Mouse (Mus musculus) spleen, postnatal 10 days (tissue): ENCODE data around the gene Sgta.

Experiments used
- DNase-seq, 2 experiments: peaks; one replicate each; pipeline ENCODE4 v3.0.0; 2021 to 2022; ENCODE audit warnings: low spot score in 2 of 2

Gene Sgta

DNA sequence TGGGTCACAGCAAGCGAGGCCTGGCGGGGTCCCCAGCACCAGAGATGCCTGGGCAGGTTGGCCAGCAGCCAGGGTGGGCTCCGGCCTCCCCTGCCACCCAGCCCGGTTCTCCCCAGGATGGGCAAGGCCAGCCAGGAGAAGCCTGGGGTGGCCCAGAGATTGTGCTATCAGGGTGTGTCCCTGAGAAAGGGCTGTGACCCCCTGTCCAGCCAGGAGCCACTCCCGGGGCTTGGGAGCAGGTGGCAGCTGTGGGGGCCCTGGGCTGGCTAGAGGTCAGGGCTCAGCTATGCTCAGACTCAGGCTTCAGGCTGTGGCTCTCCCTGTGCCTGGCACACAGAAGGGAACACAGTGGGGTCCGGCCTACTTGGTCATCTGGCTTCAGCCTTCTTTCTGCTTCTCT is 40.3 kb downstream of the Sgta start:
- no peak for DNase-seq

DNA sequence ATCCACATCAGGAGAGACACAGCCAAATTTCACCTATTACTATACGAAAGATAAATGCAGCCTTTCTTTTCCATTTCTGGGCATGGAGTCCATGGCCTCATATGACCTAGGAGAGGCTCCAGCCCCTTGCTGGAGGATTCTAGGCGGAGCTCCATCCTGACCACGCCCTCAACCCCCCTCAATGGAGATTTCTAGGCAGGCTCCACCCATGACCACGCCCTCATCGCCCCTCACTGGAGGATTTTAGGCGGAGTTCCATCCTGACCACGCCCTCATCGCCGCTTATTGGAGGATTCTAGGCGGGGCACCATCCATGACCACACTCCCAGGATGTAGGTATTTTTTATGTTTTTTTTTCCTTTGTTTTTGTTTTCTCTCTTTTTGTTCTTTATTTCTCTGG is 41.7 kb downstream of the Sgta start:
- peak in 1 of 2 experiments; percentile 65 for DNase-seq

DNA sequence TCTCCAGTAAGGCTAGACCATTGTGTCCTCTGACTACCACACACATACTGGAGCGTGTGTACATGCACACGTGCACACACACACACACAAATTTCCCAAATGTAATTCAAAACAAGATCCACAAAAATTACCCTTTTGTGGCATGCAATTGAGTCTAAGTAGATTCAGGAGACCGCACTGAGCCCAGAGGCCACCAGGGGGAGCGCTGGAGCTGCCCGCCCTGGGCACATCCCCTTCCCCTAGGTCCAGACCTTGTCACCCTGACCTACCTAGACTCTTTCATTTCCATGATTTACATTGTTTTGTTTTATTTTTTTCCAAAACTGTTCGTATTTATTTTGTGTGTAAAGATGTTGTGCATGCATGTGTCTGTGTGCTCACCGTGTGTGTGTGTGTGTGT is 43.3 kb downstream of the Sgta start:
- peak; percentile 59 to 82 for DNase-seq

DNA sequence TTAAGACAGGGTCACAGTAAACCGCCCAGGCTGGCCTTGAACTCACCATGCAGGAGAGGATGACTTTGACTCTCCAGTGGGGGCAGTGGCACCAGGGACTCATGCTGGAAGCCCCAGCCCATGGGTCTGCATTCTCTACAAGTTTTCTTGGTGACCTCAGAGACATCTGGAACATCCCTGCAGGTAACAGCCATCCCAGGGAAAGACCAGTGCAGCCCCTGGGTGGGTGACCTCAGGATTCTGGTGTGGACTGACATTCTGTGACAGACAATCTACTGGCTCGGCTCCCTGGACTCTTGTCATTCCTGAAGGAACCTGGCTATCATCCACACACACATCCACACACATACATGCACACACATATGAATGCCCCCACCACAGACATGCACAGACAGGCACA is 44.3 kb downstream of the Sgta start:
- no peak for DNase-seq

DNA sequence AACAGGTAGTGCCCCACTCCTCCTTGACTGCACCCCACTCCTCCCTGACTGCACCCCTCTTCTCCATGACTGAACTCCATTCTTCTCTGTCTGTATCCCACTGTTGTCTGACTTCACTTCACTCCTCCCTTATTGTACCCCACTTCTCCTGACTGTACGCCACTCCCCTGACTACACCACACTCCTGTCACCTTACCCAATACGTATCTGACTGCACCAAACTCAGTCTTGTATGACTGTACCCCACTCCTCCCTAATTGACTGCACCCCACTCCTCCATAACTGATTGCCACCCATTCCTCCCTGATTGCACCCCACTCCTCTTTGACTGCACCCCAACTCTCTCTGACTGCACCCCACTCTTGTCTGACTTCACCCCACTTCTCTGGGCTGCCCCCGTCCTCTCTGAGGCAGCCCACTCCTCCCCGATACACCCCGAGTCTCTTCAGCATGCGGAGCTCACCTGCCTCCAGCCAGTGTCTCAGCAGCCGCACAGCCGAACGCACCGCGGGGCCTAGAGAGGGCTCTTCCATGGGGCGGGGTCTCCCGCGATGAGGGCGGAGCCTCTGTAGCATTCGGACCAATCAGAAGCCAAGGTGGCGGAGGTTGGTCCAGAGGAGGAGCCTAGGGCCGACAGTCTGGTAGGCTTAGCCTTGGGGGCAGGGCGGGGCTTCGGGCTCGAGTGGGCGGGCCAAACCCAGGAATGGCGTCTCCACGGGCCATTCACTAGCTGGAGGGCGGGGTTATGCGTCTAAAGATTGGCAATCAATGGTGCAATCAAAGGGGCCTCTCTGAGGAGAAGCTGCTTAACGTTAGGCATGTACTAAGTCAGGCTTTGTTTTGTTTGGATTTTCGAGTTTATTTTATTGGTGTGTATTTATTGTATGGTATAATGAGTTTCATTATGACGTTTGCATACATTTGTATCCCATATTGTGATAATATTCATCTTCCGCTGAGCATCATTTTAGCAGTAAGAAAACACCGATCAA is 45.3 kb downstream of the Sgta start, which contains the start of gene Gng7:
Gng7 (minus strand) TSS at position 553 of the 992 bp plus-strand sequence.
- peak; percentile 73 to 93 for DNase-seq

DNA sequence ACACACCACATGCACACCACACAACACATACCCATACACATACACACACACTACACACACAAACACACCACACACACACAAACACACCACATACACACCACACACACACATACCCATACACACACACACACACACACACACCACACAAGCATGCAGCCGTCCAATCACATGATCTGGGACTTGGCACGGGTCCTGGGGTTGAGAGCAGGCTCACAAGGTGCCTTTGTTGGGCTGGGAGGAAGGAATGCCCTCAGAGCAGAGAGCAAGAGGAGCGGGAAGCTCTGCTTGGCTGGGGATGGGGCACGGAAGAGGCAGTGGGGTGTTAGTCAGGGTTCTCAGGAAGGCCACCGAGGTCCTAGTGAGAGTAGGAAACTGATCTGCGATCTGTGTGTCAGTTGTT is 49.1 kb downstream of the Sgta start:
- no peak for DNase-seq

DNA sequence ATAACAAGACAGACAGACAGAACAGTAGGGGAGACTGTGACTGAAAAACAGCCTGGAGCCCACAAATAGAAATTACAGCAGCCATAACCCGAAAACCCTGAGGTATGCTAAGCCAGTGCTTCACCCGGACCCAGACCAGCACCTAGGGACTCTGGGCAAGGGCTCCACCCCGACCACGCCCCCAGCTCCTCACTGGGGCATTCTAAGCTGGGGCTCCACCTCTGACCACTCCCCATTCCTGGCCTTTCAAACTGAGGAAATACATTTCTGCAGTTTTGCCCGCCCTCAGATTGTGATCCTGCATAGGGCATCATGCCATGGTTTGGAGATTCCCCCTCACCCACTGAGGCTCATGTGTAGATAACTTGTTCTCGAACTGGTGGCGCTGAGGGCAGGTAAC is 52.7 kb downstream of the Sgta start:
- peak in 1 of 2 experiments; percentile 48 for DNase-seq

DNA sequence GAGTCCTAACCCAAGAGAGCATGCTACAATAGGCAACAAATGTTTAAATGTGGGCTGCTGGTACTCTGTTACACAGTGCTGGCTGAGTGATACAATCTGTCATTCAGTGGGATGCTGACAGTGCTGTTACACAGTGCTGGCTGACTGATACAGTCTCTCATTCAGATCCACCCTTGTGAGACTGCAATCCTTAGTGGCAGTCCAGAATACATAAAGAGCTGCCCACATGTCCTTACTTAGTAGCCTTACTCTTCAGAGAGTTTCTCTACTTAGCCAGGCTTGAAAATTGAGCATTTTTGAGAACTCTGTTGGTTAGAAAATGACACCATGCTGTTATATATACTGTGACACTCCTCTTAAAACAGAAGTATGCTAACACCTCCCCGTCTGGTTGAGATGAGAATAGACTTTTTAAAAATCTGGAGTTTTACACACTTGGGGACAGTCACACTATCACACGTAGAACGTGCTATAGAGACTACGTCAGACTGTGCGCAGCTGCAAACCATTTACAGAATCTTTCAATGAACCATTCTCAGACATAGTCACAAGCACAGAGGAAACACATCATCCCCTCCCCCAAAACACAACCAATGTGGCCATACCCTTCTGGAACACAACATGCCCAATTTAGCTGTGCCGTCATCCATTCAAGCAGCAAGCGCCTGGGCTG is 53.8 kb downstream of the Sgta start:
- DNase-seq = no peak

DNA sequence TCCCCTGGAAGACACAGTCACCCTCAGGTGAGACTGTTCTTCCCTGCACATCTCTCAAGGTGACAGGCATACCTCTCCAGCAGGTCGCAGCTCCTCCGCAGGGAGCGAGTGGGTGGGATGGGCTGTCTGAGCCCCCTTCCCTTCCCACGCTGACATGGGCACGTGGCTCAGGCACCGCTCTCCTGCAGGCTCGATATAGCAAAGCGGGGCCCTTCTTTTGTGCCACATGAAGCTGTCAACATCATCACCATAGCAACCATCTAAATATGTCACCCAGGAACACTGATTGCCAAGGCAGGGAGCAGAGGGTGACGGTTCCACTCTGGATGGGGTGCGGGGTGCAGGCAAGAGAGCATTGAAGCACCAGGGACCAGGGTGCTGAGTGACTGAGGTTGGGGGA is 58.8 kb downstream of the Sgta start:
- no peak for DNase-seq

DNA sequence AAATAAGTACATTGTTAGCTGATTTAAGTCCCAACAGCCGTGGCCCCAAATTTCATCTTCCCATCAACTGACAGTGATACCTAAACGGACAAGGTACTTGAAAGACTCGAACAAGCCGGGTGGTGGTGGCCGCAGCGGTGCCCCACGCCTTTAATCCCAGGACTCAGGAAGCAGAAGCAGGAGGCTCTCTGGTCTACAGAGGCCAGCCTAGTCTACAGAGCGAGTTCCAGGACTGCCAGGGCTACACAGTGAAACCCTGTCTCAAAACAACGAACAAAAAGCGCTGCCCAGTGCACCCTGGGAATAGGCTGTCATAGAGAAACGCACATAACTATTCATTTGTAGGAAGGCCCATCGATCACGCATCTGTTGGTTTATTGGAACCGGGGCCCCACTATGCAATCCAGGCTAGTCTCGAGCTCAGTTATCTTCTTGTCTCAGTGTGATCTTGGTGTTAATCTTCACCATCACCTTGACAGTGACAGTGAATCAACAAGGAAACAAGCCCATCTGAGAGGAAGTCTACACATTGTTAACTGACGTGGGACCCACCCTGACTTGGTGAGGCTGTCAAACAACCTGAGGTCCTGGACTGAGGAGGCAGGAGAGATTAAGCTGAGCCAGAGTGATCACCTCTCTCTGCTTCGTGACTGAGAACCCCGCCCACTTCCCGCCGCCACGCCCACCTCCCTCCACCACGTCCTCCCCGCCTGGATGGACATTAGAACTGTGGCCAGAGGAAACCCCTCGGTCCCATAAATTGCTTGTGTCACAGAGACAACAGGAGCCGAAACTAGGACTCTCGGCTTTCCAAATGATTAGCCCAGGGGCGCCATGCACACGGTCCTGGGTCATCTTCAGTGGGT is 59.6 kb downstream of the Sgta start:
- no peak for DNase-seq

DNA sequence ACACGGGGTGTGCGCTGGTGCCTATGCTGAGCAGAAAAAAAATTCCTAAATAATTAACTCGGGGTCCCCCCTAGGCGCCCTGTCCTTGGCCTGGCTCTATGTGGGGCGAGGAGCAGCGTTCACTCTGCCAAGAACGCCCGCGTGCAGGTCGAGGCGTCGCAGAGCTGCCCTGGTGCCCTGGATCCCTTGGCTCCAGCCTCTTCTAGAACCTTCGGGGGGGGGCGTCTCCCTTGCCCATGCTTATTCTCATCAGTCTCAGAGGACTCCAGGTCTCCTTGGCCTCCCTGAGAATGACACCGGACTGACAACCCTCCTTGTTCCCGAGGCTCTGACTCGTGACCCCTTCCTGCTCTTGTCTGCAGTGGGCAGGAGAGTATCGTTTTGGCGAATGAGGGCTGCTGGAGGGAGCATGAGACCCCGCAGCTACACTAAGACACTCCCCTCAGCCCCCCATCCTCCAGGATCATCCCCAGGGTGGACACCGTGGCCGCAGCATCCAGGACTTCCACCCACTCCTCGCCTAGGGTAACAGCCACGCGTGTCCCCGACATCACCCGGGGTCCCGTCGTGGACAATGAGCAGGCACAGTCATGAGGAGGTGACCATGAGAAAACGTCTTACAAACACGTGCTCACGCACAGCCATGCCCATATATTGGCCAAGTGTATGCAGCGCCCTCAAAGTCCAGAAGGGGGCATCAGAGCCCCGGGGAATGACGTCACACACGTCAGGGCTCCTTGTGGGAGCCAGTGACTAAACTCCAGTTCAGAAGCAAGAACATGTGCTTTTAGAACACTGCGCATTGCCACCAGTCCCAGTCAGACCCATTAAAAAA is 60.4 kb downstream of the Sgta start:
- peak; percentile 75 to 85 for DNase-seq

DNA sequence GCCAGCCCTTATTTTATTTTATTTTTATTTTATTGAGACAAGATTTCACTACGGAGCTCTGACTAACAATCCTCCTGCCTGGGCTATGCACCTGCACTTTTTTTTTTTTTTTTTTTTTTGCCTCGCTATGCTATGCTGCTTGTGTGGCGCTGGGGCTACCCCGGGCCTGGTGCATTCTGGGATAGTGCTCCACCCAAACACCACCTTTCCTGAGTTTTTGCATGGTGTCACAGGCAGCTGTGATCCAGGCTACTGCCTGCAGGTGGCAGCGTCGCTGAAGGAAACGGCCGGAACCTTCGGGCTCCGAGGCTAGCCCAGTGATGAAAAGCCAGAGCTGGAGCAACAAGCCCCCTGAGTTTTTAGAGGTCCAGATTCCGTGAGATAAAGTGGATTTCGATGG is 61.2 kb downstream of the Sgta start:
- DNase-seq = peak; percentile 42 to 71

DNA sequence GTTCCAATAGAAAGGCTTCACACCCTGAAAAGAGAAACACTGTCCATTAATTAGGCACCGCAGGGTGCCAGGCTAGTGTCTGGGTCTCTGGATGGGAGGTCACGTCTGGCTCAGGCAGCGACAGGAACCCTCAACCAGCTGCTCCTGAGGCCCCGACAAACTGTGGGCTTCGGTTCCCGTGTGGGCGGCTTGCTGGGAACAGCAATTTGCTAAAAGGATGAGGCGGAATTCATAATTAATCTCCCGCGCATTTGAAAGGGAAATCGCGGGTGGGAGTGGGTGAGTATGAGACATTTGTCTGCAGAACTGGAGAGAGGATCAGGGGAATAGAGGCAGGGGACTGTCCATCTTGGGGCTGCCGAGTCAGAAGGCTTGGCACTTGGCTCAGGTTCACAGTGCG is 62.0 kb downstream of the Sgta start:
- DNase-seq = no peak

DNA sequence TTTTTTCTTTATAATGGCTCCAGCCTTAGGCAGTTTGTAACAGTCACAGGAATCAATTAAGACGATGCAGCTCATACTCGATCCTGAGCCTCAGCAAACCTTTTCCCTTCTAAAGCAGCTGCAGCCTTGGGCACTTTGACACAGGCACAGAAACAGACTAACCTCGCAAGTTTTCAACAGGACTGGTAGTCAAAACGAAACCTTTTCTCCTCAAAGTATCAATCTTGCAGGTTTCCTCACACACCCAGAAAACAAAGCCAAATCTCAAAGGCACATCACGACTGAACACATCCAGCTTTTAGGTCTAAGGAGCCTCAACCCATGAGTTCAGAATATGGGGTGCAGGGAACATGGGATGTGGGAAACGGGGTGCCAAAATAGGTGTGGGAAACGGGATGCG is 62.6 kb downstream of the Sgta start:
- DNase-seq = no peak

DNA sequence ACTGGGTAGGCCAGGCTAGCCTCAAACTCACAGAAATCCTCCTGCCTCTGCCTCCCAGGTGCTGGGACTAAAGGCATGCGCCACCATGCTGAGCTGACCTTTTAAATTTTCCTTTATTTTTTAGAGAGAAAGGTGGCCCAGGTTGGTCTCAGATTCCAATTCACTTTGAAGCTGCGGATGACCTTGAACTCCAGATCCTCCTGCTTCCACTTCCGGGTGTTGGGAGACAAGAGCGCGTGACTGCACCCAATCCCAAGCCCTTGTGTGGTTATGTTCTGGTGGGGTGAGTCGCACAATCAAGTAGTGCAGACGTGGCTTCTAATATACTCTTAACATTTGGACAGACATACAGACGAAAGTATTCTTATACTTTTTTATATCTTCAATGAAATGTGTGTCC is 63.5 kb downstream of the Sgta start:
- DNase-seq = no peak

DNA sequence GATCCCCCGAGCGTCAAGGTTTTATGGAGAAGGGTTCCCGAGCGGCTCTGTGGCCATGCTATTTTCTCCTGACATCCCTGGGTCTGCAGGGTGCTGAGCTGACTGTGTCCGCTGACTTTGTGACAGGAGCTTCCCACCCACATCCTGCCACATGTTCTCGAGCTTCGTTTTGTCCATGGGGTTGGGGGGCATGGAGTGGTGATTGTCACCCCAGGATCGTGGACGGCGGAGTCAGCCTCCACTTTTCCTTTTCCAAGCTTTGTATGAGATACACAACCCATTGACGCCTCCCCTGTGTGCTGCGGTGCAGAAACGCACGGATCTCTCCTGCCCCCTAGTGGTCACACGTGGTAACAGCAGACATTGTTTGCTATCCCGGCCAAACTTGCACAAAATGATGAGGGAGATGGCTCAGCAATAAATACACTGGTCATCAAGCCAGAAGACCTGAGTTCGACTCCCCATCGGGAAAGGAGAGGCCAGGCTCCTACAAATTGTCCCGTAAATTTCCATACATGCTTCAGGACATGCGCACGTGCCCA is 64.8 kb downstream of the Sgta start:
- DNase-seq = peak; percentile 73 to 85

DNA sequence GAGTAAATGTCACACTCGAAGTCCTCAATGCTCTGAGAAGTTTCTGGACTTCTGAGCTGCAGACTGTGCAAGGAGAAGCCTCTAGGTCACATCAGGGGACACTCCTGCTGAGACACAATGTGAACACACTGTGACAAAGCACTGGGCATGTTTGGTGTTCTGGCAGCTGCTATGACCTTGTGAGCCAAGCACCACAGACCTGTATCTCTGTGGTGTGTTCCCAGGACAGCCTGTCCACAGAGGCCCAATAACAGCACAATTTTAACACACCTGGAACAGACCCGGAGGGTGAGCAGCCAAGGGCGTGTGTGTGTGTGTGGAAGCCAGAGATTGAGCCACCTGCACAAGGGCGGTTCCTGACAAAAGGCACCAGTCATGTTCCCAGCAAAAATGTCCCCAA is 65.4 kb downstream of the Sgta start:
- no peak for DNase-seq
